Mouse (Mus musculus): Measurements from ENCODE around the gene St3gal2. TPM values are rescaled to one million over a fixed set of nuclear protein-coding genes. Genes with fewer than 3 reads are reported as not detected.
A peak's percentile ranks its signal among the peaks of the same experiment; 100 is the strongest.
"Not testable (repeated sequence)": the region's sequence is repeated elsewhere in the genome, so short reads cannot be mapped to it uniquely, and the experiment has no call there.

St3gal2 gene
- polyA plus RNA-seq, 1 experiment from 2014 or later: 10.1 TPM

- H3K27me3 ChIP-seq (ENCODE audit: insufficient read depth, low read length): no peaks in the 10 kb centered on the region
- TF ChIP-seq EP300 (IDR thresholded peaks at IDR 0.05; ENCODE audit: low read depth): no peak
- TF ChIP-seq CTCF (IDR thresholded peaks at IDR 0.05; ENCODE audit: low read depth): no peak
- H3K4me1 ChIP-seq (ENCODE audit: insufficient read depth): no peaks in the 10 kb centered on the region
- ATAC-seq (no peak), DNase-seq (no peak)
- H3K36me3 ChIP-seq (replicated peaks; ENCODE audit: insufficient read depth, low read length): peaks cover 56% of the 10 kb centered on the region
- H3K4me3 ChIP-seq (ENCODE audit: low read depth, low read length): no peak overlapping the region
- no peak overlapping the region for H3K4me2 ChIP-seq (ENCODE audit: low read depth, low read length)
- no peak overlapping the region for H3K9ac ChIP-seq (replicated peaks)
- H3K27ac ChIP-seq (ENCODE audit: low read depth): no peak overlapping the region
- 49% methylated on average over 2 of the region's 2 CpGs for whole genome bisulfite sequencing (ENCODE audit: insufficient replicate concordance)
- no peaks in the 10 kb centered on the region for H3K9me3 ChIP-seq (ENCODE audit: low read length)
Measured at GRCm38 (mm10) chr8:110981304-110981703, 61.6 kb downstream of the St3gal2 start.

GRCm38 (mm10) chr8:110987805-110988744 lies 68.4 kb downstream of the St3gal2 start:
- no peaks in the 10 kb centered on the region for H3K9me3 ChIP-seq (ENCODE audit: low read length)
- H3K27me3 ChIP-seq (ENCODE audit: insufficient read depth, low read length): no peaks in the 10 kb centered on the region
- WGBS (ENCODE audit: insufficient replicate concordance): 28% methylated on average over 8 of the region's 8 CpGs
- no peak overlapping the region for H3K9ac ChIP-seq (replicated peaks)
- H3K27ac ChIP-seq (ENCODE audit: low read depth): 0 out of 2 replicates have a peak overlapping the region, but pooled peaks have one; percentile 4
- H3K36me3 ChIP-seq (replicated peaks; ENCODE audit: insufficient read depth, low read length): peaks cover 85% of the 10 kb centered on the region
- H3K4me3 ChIP-seq (ENCODE audit: low read depth, low read length): no peak overlapping the region
- DNase-seq (peak; percentile 25), ATAC-seq (peak; percentile 96)
- H3K4me2 ChIP-seq (ENCODE audit: low read depth, low read length): no peak overlapping the region
- 0 out of 2 replicates have a peak, but pooled peaks cover 3% of the 10 kb centered on the region for H3K4me1 ChIP-seq (ENCODE audit: insufficient read depth)
- TF ChIP-seq CTCF (IDR thresholded peaks at IDR 0.05; ENCODE audit: low read depth) (no peak), EP300 (IDR thresholded peaks at IDR 0.05; ENCODE audit: low read depth) (peak; percentile 81)

GRCm38 (mm10) chr8:110990017-110990416 lies 70.3 kb downstream of the St3gal2 start:
- ATAC-seq: no peak
- Histone ChIP-seq H3K4me2 (ENCODE audit: low read depth, low read length) (no peak overlapping the region), H3K9me3 (ENCODE audit: low read length) (no peaks in the 10 kb centered on the region), H3K27ac (ENCODE audit: low read depth) (no peak overlapping the region), H3K4me1 (ENCODE audit: insufficient read depth) (0 out of 2 replicates have a peak, but pooled peaks cover 3% of the 10 kb centered on the region), H3K36me3 (replicated peaks; ENCODE audit: insufficient read depth, low read length) (peaks cover 72% of the 10 kb centered on the region), H3K4me3 (ENCODE audit: low read depth, low read length) (no peak overlapping the region), H3K27me3 (ENCODE audit: insufficient read depth, low read length) (no peaks in the 10 kb centered on the region), H3K9ac (replicated peaks) (no peak overlapping the region)
- TF ChIP-seq CTCF (IDR thresholded peaks at IDR 0.05; ENCODE audit: low read depth) (no peak), EP300 (IDR thresholded peaks at IDR 0.05; ENCODE audit: low read depth) (no peak)
- 85% methylated on average over 9 of the region's 9 CpGs for WGBS (ENCODE audit: insufficient replicate concordance)
- DNase-seq: no peak

- DNase-seq (no peak), ATAC-seq (no peak)
- H3K36me3 ChIP-seq (replicated peaks; ENCODE audit: insufficient read depth, low read length): peaks cover 16% of the 10 kb centered on the region
- H3K4me1 ChIP-seq (ENCODE audit: insufficient read depth): peaks cover 6% of the 10 kb centered on the region; the same call in 1 of the 2 replicates
- peak overlapping the region; percentile 79 for H3K27ac ChIP-seq (ENCODE audit: low read depth)
- no peak for TF ChIP-seq EP300 (IDR thresholded peaks at IDR 0.05; ENCODE audit: low read depth)
- TF ChIP-seq CTCF (IDR thresholded peaks at IDR 0.05; ENCODE audit: low read depth): no peak
- H3K27me3 ChIP-seq (ENCODE audit: insufficient read depth, low read length): no peaks in the 10 kb centered on the region
- H3K9ac ChIP-seq (replicated peaks): peak overlapping the region; percentile 90
- H3K9me3 ChIP-seq (ENCODE audit: low read length): no peaks in the 10 kb centered on the region
- WGBS (ENCODE audit: insufficient replicate concordance): 30% methylated on average over 16 of the region's 16 CpGs
- peak overlapping the region; percentile 92 for H3K4me3 ChIP-seq (ENCODE audit: low read depth, low read length)
- peak overlapping the region; percentile 76 for H3K4me2 ChIP-seq (ENCODE audit: low read depth, low read length)
Measured at GRCm38 (mm10) chr8:110996641-110997430, 77.1 kb downstream of the St3gal2 start.

- Histone ChIP-seq H3K4me1 (ENCODE audit: insufficient read depth) (peaks cover 6% of the 10 kb centered on the region; the same call in 1 of the 2 replicates), H3K4me2 (ENCODE audit: low read depth, low read length) (peak within 1 kb of the TSS; percentile 76), H3K36me3 (replicated peaks; ENCODE audit: insufficient read depth, low read length) (peaks cover 6% of the 10 kb centered on the region; the same call in 1 of the 2 replicates), H3K27me3 (ENCODE audit: insufficient read depth, low read length) (no peaks in the 10 kb centered on the region), H3K27ac (ENCODE audit: low read depth) (peak within 1 kb of the TSS; percentile 79), H3K9me3 (ENCODE audit: low read length) (no peaks in the 10 kb centered on the region), H3K9ac (replicated peaks) (peak within 1 kb of the TSS; percentile 90), H3K4me3 (ENCODE audit: low read depth, low read length) (peak within 1 kb of the TSS; percentile 92)
- peak; percentile 95 for ATAC-seq
- peak; percentile 40 for TF ChIP-seq CTCF (IDR thresholded peaks at IDR 0.05; ENCODE audit: low read depth)
- TF ChIP-seq EP300 (IDR thresholded peaks at IDR 0.05; ENCODE audit: low read depth): 0 out of 2 replicates have a peak, but pooled peaks have one; percentile 25
- 3% methylated on average over 58 of the region's 58 CpGs for WGBS (ENCODE audit: insufficient replicate concordance)
- peak; percentile 92 for DNase-seq
Measured at GRCm38 (mm10) chr8:110997547-110998531, 78.1 kb downstream of the St3gal2 start, which contains the start of gene Ddx19a. Gene Ddx19a (minus strand): TSS chr8:110997800.

GRCm38 (mm10) chr8:111010230-111010991 lies 90.7 kb downstream of the St3gal2 start:
- WGBS (ENCODE audit: insufficient replicate concordance): 92% methylated on average over 9 of the region's 10 CpGs
- H3K36me3 ChIP-seq (replicated peaks; ENCODE audit: insufficient read depth, low read length): peaks cover 31% of the 10 kb centered on the region
- not testable (repeated sequence) for ATAC-seq; H3K27me3 ChIP-seq (ENCODE audit: insufficient read depth, low read length); H3K27ac ChIP-seq (ENCODE audit: low read depth); H3K4me2 ChIP-seq (ENCODE audit: low read depth, low read length); H3K9me3 ChIP-seq (ENCODE audit: low read length); DNase-seq; H3K9ac ChIP-seq (replicated peaks); H3K4me3 ChIP-seq (ENCODE audit: low read depth, low read length); H3K4me1 ChIP-seq (ENCODE audit: insufficient read depth)
